Mouse (Mus musculus) left cerebral cortex, postnatal 4 days (tissue): Measurements from ENCODE around the gene Tpk1. TPM values are rescaled to one million over a fixed set of nuclear protein-coding genes. Genes with fewer than 3 reads are reported as not detected.

Experiments used
- DNase-seq: peaks from one replicate; pipeline ENCODE4 v3.0.0-alpha.2; 2022
- intact Hi-C: fragments of 180-260 bp; cut with DNase I; formaldehyde crosslinking; loops from one replicate; pipeline ENCODE4 v1.15.1; 2025
- total RNA-seq, 2 experiments: library from RNA; stranded (reverse); gene quantifications; 2 replicates each; pipeline ENCODE4 v1.2.3; 2021

The Tpk1 gene
- total RNA-seq, 2 experiments from 2014 or later = 3.9 to 6.0 TPM

DNA sequence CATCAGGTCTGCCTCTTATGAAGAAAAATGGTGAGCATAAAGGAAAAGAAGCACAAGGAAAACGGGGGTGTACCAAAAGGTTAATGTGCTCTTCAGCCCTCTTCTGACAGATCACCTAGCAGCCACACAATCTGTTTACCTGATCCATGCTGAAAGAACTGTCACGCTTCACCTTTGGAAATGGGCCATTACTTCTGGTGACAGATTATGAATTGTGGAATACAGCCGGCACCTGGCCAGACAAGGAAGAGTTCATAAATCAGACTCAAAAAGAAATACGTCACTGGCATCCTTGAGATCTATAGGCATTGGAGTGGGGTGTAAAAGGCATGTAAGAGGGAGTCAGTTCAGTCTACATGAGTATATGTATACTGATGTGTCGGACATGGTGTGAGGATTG, 292.9 kb downstream of the Tpk1 start:
- no peak for DNase-seq
- intact Hi-C loops = no loop called here

DNA sequence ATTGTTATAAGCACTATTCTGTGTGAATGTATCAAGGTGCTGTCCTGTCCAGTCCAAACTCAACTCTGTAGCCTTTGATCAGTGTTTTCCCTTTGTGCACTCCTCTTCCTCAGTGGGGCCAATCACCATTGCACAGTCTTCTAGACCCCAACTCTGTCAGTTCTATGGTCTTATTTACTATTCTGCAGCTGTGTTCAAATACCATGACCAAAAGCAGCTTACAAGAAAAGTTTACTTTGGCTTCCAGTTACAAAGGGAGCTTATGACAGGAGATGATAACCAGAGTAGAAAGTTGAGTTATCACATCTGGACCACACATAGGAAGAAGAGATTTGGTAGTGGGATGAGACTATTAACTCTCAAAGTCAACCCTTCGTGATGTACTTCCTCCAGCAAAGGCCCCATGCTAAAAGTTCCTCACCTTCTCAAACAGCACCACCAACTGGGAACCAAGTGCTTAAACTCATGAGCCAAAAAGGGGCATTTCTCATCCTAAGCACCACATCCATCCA, 298.6 kb downstream of the Tpk1 start:
- intact Hi-C loops = no loop called here
- no peak for DNase-seq

DNA sequence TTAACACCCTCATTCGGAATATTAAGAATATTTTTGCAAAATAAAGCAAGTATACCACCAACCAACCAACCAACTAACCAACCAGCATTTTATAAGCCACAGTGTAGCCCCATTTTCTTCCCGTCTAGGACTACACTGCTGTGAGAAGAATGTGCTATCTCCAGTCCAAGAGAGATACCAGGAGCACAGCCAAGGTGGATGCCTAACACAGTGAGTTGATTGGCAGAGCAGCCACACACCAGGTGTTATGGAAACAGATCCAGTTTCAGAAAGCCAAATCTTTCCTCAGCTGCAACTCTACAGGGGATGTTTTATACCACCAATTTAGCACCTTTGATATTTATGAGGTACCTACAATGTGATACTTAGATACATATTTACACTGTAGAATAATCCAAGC, 299.1 kb downstream of the Tpk1 start:
- intact Hi-C loops = no loop called here

DNA sequence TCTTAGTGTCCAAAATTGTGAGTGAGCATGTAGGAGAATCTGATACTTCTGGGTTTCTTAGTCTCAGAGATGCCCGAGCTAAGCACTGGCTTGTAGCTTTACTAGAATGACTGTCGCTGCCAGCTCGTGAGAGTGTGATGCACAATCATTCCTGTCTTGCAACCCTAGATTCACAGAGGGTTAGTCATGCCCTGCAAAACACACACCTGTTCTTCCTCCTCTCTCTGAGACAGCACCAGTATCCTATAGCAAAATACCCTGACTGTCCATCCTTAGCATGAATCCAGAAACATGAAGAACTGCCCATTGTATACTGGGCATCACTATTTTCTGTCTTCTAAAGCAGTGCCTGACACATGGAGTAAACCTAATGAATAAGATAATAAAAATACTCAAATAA, 302.2 kb downstream of the Tpk1 start:
- intact Hi-C loops = no loop called here
- no peak for DNase-seq

More for the DNA sequence above, 299.1 kb downstream of the Tpk1 start:
- no peak for DNase-seq

DNA sequence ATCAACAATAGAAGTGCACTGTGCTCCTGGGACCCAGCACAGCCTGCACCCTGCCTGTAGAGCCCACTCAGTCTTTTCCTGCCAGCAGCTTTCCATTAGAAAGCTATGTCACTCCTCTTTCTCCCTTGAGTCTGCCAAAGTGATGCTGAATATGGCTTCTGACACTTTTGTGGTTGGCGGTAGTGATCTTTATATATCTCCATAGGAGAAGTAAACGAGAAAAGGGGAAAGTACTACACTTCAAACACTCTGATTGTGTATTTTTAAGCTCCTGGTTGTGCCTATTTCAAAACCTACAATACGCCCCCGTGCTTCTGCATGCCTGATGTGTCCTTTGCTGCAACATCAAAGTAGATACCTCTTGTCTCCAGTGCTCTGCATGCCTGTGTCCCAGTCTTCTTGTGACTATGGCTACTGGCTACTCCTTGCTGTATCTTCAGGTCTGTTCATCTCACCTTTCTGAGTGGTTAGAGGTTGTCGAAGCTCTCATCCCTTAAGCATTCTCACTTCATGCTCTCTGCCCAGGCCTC, 302.7 kb downstream of the Tpk1 start:
- DNase-seq = no peak
- intact Hi-C loops = no loop called here

DNA sequence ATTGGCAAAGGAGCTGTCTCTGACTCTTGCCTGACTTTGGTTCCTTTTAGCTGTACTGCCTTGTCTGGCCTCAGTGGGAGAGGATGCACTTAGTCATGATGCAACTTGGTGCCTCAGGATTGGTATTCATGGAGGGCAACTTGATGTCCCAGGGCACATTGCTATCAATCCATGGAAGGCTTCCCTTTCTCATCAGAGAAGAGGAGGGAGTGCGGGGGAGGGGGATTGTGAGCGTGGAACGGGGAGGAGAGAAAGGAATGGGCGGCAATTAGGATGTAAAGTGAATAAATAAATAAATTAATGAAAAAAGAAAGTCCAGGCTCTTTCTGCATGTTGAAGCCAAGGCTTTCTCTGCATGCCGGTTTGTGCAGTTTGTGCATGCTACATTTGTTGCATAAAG, 304.8 kb downstream of the Tpk1 start:
- intact Hi-C loops = no loop called here
- no peak for DNase-seq

DNA sequence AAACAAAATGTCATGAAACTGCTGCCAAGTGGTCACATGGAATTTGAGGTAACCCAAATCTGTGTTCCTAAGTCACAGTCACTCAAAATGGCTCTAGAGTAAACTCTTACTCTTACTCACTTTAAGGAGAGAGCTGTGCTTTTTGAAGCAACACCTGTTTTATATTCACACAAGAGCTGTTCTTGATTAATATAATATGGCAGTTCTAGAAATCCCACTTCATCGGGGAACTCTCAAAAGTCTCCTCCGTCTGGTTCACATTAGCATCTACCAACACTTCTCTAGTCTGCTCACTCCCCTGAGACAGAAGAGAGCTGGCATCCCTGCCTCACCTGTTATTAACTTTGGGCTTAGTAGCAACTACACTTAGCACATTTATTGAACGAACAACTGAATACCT, 305.9 kb downstream of the Tpk1 start:
- intact Hi-C loops = no loop called here
- DNase-seq = no peak

DNA sequence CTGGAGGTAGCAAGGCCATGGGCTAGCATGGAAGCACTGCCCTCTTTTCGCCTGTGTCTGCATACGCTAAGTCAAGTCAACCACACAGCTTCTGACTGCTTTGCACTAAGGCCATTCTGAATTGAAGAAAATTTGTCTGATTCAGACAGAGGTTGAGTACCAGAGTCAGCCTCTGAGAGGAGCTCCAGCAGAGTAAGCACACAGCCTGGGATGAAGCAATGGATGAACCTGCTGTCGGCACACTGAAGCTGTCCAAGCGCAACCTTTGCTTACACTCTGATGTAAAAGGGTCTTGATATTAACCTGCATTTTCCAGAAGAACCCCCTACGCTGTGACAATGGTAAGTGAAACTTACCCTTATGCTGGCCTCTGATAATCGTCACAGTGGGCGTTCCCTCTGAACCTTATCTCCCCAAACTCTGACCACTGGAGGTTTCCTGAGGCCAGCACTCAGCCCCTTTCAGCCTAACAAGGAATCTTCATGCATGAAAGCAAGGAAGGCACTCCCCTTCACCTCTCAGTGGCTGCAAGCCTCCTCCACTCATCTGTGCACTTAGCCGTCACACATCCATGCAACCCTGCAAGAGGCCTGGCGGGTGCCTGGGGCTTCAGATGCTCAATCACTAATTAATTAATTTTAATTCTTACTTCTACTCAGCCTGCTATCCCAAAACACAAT, 311.4 kb downstream of the Tpk1 start:
- intact Hi-C loops = no loop called here
- DNase-seq = no peak

DNA sequence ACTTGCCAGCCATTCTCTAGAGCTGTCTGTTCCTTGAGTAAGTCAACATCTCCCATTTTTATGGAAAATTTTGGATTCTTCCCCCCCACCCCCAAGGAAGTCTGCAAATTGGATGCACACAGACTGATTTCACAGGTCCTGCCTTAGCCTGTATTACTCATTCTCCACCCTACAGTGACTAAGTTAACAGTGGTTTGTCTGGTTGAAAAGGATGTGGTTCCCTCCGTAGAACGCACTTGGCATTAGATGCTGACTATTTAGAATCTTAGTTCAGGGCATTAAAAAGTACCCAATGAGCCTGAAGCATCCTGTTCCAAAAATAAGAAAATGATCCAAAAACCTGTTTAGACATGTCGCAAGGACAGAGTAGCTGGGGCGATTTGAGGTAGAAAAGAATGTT, 312.6 kb downstream of the Tpk1 start:
- intact Hi-C loops = no loop called here
- no peak for DNase-seq

DNA sequence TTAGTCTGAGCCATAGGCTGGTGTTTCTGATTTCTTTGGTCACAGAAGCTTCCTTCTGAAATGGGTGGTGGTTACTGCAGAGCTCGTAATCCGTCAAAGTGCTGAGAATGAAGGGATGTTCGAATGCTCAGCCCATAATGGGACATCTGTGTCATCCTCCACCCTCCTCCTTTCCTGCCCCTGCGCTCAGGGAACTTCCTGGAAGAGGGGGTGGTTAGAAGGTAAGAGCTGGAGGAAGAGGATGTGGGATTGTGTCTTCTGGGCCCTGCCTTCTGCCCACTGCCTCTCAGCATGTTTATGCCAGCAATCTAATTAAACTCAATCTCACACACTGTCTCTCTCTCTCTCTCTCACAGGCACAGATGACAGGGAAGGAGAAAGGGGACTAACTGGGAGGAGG, 317.0 kb downstream of the Tpk1 start:
- intact Hi-C loops = no loop called here
- no peak for DNase-seq

DNA sequence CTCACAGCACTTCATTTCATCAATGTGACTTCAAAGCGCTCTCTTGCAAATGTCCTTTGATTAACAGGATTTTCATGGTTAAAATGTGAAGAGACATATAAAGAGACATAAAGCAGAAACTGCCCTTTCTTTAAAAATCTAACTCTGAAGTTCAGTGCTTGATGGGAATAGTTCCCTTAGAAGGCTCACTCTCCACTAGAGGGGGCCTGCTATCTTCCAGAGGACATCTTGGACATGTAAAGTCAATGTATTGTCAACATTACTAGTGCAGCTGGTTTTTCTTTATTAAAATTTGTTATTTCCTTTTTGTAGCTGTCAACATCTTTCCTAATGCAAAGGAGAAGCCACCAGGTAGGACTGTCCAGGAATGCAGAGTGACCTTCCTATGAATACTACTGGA, 318.4 kb downstream of the Tpk1 start:
- DNase-seq = no peak
- intact Hi-C loops = no loop called here

DNA sequence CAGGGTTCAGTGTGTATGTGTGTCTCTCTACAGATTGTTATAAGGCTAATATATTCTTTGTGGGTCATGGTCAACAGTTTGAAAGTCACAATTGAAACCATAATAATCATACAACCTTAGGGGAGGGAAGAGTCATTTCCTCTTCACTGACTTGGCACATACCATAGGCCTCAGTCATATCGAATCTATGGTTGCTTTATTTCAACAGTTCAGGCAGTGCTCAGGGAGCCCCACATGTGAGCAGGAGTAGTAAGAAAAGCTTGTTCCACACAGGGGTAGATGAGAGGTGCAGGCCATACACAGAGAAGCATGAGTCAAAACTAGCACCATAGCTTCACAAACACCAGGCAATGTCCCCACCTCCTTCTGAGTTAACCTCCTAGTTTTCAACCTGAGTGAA, 323.1 kb downstream of the Tpk1 start:
- intact Hi-C loops = no loop called here
- DNase-seq = no peak

DNA sequence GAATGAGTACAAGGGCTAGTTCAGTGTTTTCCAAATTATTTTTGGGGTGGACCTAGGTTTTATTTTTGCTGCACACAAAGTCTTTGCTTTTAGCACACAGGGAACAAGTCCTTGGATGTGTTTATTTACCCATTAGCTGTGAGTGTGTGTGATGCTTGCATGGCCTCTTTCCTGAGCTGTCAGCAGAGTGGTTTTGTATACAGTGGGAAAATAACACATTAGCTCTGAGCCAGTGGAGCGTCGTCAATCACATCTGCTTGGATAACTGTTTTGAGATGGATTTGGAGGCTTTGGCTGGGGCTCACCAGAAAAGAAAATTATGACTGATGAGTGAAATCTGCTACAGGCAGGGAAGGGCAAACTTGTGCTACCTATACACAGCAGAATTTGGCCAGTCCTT, 323.7 kb downstream of the Tpk1 start:
- intact Hi-C loops = no loop called here
- DNase-seq = no peak

DNA sequence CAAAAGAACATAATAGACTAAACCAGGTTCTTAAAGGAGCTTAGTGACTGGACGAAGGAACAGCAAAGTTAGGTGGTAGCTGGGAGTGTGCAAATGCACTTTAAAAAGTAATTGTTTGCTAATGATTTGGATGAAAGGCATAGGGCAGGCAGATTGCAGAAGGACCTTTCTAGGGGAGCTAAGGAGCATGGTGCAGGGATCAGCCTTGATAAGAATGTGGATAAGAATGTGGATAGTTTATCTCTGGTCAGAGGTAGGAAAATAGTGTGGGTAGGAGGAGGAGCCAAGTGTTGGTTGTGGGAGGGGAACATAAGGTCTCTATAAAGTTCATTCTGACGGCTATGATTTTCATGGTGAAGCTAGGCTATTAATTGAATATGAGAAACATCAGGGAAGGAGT, 327.3 kb downstream of the Tpk1 start:
- intact Hi-C loops = no loop called here
- DNase-seq = no peak

DNA sequence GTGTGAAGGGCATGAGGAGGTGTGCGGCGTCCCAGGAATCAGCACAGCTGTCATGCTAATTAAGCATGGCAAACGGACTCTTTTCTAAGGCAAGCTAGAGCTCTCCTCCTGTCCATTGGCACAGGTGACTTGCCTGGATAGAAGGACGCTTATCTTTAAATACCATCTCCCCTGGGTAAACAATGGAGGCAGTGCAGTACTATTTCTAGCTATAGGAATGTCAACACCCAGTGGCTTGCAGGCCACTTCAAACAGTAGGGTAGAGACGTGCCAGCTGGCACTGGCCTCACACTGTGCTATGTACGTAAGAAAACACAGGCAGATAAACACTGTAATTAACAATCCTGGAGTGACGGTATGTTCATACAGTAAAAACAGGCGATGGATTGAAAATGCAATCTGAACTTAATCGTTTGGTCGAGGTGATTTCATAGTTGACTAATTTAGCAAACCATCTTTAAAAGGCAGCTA, 328.6 kb downstream of the Tpk1 start:
- peak; percentile 57 for DNase-seq
- intact Hi-C loops = no loop called here

DNA sequence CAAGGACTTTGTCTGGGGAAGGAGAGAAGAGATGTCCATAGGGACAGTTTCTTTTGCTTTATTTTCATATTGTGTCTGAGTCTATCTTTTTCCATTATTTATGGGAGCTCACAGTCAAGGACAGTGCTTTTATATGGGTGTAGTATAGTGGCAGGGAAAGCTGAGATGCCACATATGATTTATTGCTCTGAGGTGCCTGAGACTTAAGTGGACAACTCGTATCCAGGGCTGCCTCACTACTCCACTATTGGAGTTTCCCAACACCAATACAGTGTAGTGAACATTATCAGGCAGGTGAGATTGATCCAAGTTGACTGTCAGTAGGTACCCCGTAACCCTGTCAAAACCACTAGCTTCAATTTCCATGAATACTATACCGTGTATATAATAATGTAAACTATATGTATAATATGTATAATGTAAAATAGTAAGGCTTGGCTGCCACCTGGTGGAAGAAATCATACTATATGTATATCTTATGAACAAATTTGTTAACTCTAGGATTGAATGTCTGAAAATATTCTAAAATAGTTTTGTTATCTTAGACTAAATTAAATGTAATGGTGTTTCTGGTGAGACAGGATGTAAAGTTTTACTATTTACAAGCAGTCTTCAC, 330.4 kb downstream of the Tpk1 start:
- intact Hi-C loops = no loop called here
- DNase-seq = no peak

DNA sequence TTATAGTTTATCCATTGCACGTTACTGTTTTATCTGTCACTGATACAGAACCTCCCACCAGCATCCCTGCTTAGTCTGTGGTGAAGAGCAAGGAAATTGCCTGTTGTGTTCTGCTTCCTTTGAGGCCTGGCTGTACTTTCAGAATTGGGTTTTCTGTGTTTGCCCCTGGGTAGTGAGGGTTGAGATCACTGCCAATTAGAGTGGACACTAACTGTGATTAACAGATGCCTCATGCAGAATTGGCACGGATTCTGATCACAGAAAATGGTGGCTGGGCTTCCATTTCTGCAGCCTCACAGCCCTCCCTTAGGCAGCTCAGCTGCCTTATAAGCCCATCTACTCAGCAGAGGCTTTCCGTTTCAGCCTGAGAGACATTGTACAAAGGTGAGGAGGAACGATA, 332.6 kb downstream of the Tpk1 start:
- intact Hi-C loops = no loop called here
- DNase-seq = peak; percentile 72

DNA sequence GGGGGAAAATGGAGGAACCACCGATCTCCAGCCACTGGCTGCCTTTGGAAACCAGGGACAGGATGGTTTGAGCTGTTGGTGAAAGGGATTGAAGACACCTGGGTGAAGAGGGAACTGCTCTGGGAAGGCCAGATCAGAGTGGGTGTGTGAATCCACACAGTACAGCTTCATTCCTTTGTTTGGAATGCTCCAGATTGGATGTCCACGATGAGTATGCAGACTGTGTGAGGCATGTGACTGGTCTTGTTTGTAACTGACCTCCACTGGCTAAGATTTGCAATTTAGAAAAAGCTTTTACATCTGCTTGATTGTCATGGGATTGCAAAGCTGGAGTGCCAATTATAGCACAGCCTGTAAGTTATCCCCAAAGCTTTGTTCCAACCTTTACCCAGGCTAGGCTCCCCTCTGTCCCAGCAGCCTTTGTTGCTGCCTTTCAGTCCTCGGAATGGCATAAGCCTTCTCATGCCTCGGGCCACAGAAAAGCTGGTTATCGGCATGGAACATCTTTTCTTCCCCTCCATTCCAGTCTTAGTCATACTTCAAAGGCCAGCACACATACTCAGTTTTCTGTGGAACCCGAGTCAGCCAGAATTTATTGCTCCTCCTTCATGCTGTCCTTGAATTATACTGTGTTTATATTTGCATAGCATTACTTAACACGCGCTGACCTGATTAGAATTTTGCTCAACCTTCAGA, 353.0 kb downstream of the Tpk1 start:
- intact Hi-C loops = no loop called here
- no peak for DNase-seq

DNA sequence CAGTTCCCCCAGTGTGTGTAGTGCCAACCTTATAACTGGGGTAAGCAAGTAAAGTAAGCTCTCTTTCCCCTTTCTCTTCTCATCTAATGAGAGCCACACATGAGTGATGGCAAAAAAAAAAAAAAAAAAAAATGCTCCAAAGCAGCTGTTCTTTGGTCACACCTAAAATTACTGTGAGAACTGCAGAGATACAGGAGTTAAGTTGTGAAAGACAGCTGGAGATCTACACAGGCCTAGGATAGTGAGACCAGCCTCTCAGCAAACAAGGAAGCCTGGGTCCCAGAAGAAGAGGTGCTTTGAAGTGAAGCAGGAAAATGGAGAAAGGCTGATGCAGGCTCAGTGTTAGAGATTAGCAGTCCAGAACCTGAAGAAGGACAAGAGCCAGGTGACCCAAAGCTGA, 353.5 kb downstream of the Tpk1 start:
- DNase-seq = no peak
- intact Hi-C loops = no loop called here

DNA sequence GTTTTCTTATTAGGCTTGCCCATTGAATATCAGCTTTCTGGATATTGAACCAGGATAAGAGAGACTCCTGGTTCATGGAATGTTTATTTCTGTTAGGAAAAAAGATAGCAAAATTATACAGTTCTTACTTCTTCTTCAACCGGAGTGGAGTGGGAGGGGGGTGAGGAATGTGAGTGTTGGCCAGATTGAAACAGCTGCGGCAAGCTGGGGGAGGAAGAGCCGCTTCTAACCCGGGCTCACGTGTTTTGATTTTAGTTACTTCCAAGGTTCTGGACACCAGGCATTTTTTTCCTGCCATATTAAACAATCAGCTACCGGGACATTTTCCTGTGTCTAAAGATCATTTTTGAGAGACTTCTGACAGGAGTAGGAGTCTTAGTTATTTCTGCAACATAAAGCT, 356.0 kb downstream of the Tpk1 start:
- DNase-seq = no peak

DNA sequence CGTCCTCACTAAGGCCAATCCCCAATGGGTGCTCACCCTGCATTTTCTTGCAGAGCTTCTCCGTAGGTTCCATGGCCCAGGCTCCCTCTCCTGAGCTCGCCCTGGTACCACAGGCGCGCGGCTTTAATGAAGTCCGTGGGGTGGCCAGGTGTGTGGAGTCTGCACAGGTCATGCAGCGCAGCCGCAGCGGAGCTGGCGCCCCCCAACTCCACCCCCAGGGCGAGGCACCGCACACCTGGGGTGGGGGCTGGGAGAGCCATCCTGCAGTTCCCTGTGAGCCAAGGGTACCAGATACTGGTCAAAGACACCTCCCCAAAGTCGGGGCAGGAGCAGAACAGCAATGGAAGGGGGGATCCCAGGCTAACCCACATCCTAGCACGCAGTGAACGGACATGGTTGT, 356.6 kb downstream of the Tpk1 start, which contains the start of gene Nobox:
Gene Nobox, minus strand, starts transcription at position 101 of the 400 bp plus-strand sequence.
- intact Hi-C loops = no loop called here
- no peak for DNase-seq

More for the DNA sequence above, 356.0 kb downstream of the Tpk1 start:
- intact Hi-C loops = no loop called here

DNA sequence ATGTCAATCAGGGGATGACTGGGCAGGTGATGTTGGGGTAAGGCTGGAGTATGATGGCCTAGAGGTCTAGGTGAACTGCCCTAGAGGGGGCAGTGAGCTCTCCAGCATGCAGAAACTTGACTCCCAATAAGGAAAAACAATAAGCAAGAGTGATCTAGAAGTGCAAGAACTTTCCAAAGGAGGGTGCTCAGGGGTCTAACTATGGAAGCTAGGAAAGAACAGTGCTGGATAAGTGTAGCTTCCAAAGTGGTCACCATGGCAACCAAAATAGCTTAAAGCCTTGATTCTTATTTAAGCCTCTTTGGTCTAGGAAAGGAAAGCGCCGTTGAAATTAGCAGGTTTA, 368.6 kb downstream of the Tpk1 start:
- no peak for DNase-seq
- intact Hi-C loops = no loop called here
